Mouse (Mus musculus) kidney, postnatal 0 days (tissue): ENCODE data around the gene Tsga10ip. TPM values are rescaled to one million over a fixed set of nuclear protein-coding genes. Genes with fewer than 3 reads are reported as not detected.

ENCODE experiments used
- ATAC-seq: fragments of 200-750 bp; cut with Nextera tagmentation; replicated peaks from 2 replicates; pipeline ENCODE4 v1.8.0; 2017; ENCODE audit warnings: low read depth, moderate number of reproducible peaks, moderate TSS enrichment, moderate library complexity; ENCODE audit not compliant: low FRiP score
- DNase-seq: peaks from one replicate; pipeline ENCODE4 v3.0.0-alpha.2; 2016; ENCODE audit warnings: low spot score
- H3K27ac ChIP-seq: fragments of 300-500 bp; sonication (generic); 2 replicates; pipeline ENCODE4 v1.5.1; 2014; ENCODE audit warnings: mild to moderate bottlenecking
- H3K27me3 ChIP-seq: fragments of 300-500 bp; sonication (generic); 2 replicates; pipeline ENCODE4 v1.6.1; 2014; ENCODE audit warnings: low read length, mixed read lengths; ENCODE audit not compliant: insufficient read depth
- H3K36me3 ChIP-seq: fragments of 300-500 bp; sonication (generic); 2 replicates; pipeline ENCODE4 v1.6.1; 2014; ENCODE audit warnings: low read length, mixed read lengths; ENCODE audit not compliant: insufficient read depth
- H3K4me1 ChIP-seq: fragments of 300-500 bp; sonication (generic); replicated peaks from 2 replicates; pipeline ENCODE4 v1.6.1; 2014; ENCODE audit warnings: antibody characterized with exemption, low read length, mixed read lengths; ENCODE audit not compliant: insufficient read depth
- H3K4me2 ChIP-seq: fragments of 300-500 bp; sonication (generic); 2 replicates; pipeline ENCODE4 v1.6.1; 2014; ENCODE audit warnings: mild to moderate bottlenecking, low read length, moderate library complexity, mixed read lengths
- H3K4me3 ChIP-seq: fragments of 300-500 bp; sonication (generic); replicated peaks from 2 replicates; pipeline ENCODE4 v1.5.1; 2014; ENCODE audit warnings: low read depth, low read length
- H3K9ac ChIP-seq: fragments of 300-500 bp; sonication (generic); 2 replicates; pipeline ENCODE4 v1.6.1; 2014; ENCODE audit warnings: low read depth, low read length
- H3K9me3 ChIP-seq: fragments of 300-500 bp; sonication (generic); replicated peaks from 2 replicates; pipeline ENCODE4 v1.6.1; 2016; ENCODE audit warnings: low read length, inconsistent platforms, mixed read lengths
- CTCF ChIP-seq: IDR thresholded peaks from 2 replicates; pipeline ENCODE4 v1.5.1; 2016; ENCODE audit warnings: antibody characterized with exemption, low read depth, mild to moderate bottlenecking, moderate library complexity
- WGBS: fragments of 180-500 bp; shearing (Covaris S2); extraction: QIAGEN DNeasy Blood & Tissue Kit; methylation state at CpG from one replicate; pipeline ENCODE4 v1.1.7; 2014; 5-methylcytosine and 5-hydroxymethylcytosine counted together
- polyA plus RNA-seq: library from polyadenylated mRNA; unstranded; fragments of >200 nt; fragmentation: Nextera tagmentation; extraction: Ambion mirVana; gene quantifications from 2 replicates; pipeline ENCODE4 v1.2.1, GENCODE M21; 2015

The Tsga10ip gene
- polyA plus RNA-seq, 1 experiment from 2014 or later, result 0.39 TPM

- ATAC-seq, result peak; percentile 67
- DNase-seq, result peak; percentile 80
- H3K4me1 ChIP-seq, result peaks cover 30% of the 10 kb centered on the region
Observed at GRCm38 (mm10) chr19:5424092-5424781, 21.9 kb upstream of the Tsga10ip start.

GRCm38 (mm10) chr19:5423561-5423960 is 21.2 kb upstream of the Tsga10ip start:
- ATAC-seq (no peak), DNase-seq (no peak)
- Histone ChIP-seq H3K27me3 (no peaks in the 10 kb centered on the region), H3K4me1 (peaks cover 30% of the 10 kb centered on the region), H3K9ac (peak overlapping the region; percentile 85), H3K4me2 (peak overlapping the region; percentile 78), H3K9me3 (no peaks in the 10 kb centered on the region), H3K27ac (peak overlapping the region; percentile 92), H3K4me3 (peak overlapping the region; percentile 67), H3K36me3 (peaks cover 25% of the 10 kb centered on the region; the same call in 1 of the 2 replicates)
- no peak for TF ChIP-seq CTCF
- 57% methylated on average over 12 of the region's 12 CpGs for WGBS

More at GRCm38 (mm10) chr19:5424092-5424781, 21.9 kb upstream of the Tsga10ip start:
- H3K27me3 ChIP-seq, result no peaks in the 10 kb centered on the region
- H3K9me3 ChIP-seq, result no peaks in the 10 kb centered on the region
- under 1% methylated on average over 28 of the region's 48 CpGs for WGBS
- H3K36me3 ChIP-seq, result peaks cover 25% of the 10 kb centered on the region; the same call in 1 of the 2 replicates
- peak overlapping the region; percentile 67 for H3K4me3 ChIP-seq
- TF ChIP-seq CTCF, result peak; percentile 43
- H3K9ac ChIP-seq, result peak overlapping the region; percentile 85
- peak overlapping the region; percentile 78 for H3K4me2 ChIP-seq
- H3K27ac ChIP-seq, result peak overlapping the region; percentile 92

DNA sequence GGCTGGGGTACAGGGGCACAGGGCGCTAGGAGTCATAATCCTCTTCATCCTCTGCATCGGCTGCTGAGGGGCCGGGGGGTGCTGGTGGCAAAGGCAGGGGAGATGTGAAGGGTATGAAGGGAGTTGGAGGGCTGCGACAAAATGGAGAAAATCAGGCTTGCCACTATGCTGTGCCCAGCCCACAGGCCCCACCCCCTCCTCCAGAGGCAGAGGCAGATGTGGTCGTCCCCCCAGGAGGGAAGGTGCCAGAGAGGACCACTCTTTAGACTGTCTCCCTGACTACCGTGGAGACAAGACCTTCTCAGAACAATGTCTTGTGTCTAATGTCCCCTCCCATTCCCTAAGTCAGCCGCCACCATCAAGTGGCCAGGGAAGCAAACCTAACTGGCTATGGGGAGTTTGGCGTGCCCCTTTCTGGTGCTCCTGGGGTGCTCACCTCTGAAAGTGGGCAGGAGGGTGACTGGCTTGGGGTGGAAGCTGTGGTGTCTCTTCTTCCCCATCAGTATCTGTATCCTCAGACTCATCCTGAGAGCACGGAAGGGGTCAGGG is 20.6 kb upstream of the Tsga10ip start:
- Histone ChIP-seq H3K4me2 (peak overlapping the region; percentile 78; the same call in 1 of the 2 replicates), H3K9me3 (no peaks in the 10 kb centered on the region), H3K9ac (peak overlapping the region; percentile 85; the same call in 1 of the 2 replicates), H3K27ac (no peak overlapping the region), H3K4me3 (peak overlapping the region; percentile 67; the same call in 1 of the 2 replicates), H3K36me3 (peaks cover 27% of the 10 kb centered on the region; the same call in 1 of the 2 replicates), H3K4me1 (peaks cover 30% of the 10 kb centered on the region), H3K27me3 (no peaks in the 10 kb centered on the region)
- WGBS, result 84% methylated on average over 9 of the region's 9 CpGs
- ATAC-seq (no peak), DNase-seq (no peak)
- no peak for TF ChIP-seq CTCF

DNA sequence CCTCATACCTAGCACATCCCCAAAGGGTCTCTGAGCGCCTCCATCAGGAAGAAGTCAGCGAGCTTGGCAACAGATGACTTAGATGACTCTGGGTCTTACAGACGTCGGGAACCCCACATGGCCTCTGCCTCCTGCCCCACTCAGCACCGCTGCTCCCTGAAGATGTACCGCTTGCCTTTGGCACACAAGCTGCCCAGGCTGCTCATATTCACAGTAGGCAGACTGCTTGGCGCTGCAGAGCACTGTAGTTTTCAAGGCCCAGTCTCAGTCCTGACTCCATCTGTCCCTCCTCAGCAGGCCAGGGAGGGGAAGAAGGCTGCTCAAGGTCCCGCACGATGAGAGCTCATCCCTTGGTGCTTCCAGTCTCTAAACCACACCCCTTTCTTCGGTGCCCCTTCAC is 19.9 kb upstream of the Tsga10ip start:
- no peak for TF ChIP-seq CTCF
- Histone ChIP-seq H3K4me2 (no peak overlapping the region), H3K27me3 (no peaks in the 10 kb centered on the region), H3K36me3 (peaks cover 27% of the 10 kb centered on the region; the same call in 1 of the 2 replicates), H3K4me3 (no peak overlapping the region), H3K4me1 (peaks cover 30% of the 10 kb centered on the region), H3K27ac (no peak overlapping the region), H3K9me3 (no peaks in the 10 kb centered on the region), H3K9ac (no peak overlapping the region)
- WGBS, result 82% methylated on average over 10 of the region's 10 CpGs
- no peak for ATAC-seq
- DNase-seq, result no peak

DNA sequence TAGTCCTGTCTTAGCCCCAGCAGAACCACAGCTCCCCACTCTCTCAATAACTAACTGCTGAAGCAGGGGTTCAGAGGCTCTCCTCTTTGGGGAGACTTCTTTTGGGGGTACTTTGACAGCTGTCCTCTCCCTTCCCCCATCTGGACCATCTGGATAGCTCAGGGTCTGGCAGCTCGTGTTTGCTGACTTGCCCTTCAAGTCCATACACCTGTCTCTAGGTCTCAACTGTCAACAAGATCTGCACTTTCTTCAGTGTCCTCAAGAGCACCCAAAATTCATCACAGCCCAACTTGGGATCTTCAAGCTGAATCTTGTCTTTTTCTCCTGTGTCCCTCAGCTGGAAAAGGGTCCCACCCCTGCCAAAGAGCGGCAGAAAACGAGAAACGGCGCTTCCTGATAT is 19.5 kb upstream of the Tsga10ip start:
- Histone ChIP-seq H3K4me3 (no peak overlapping the region), H3K36me3 (peaks cover 27% of the 10 kb centered on the region; the same call in 1 of the 2 replicates), H3K4me2 (no peak overlapping the region), H3K4me1 (peaks cover 26% of the 10 kb centered on the region), H3K27ac (no peak overlapping the region), H3K27me3 (no peaks in the 10 kb centered on the region), H3K9me3 (no peaks in the 10 kb centered on the region), H3K9ac (no peak overlapping the region)
- TF ChIP-seq CTCF, result no peak
- DNase-seq (no peak), ATAC-seq (no peak)
- WGBS, result 84% methylated on average over 5 of the region's 5 CpGs

- ATAC-seq, result no peak
- no peak overlapping the region for H3K4me2 ChIP-seq
- peaks cover 14% of the 10 kb centered on the region for H3K4me1 ChIP-seq
- TF ChIP-seq CTCF, result no peak
- H3K36me3 ChIP-seq, result peaks cover 23% of the 10 kb centered on the region; the same call in 1 of the 2 replicates
- H3K27ac ChIP-seq, result no peak overlapping the region
- no peaks in the 10 kb centered on the region for H3K27me3 ChIP-seq
- no peak for DNase-seq
- H3K9me3 ChIP-seq, result no peaks in the 10 kb centered on the region
- WGBS, result 91% methylated on average over 6 of the region's 6 CpGs
- H3K9ac ChIP-seq, result no peak overlapping the region
- H3K4me3 ChIP-seq, result no peak overlapping the region
Observed at GRCm38 (mm10) chr19:5420579-5420978, 18.3 kb upstream of the Tsga10ip start.
